Mouse (Mus musculus) intestine, embryonic 15.5 days (tissue): ENCODE results near the gene Dnajb1. TPM values are rescaled to one million over a fixed set of nuclear protein-coding genes. Genes with fewer than 3 reads are reported as not detected.
"Not testable (repeated sequence)": the region's sequence is repeated elsewhere in the genome, so short reads cannot be mapped to it uniquely, and the experiment has no call there.

Experiments
- ATAC-seq: fragments of 200-750 bp; cut with Nextera tagmentation; 2 replicates; pipeline ENCODE4 v1.8.0; 2017; ENCODE audit warnings: moderate TSS enrichment, moderate library complexity
- H3K27ac ChIP-seq: fragments of 300-500 bp; sonication (generic); 2 replicates; pipeline ENCODE4 v1.5.1; 2015; ENCODE audit warnings: mild to moderate bottlenecking, inconsistent platforms
- H3K27me3 ChIP-seq: fragments of 300-500 bp; sonication (generic); replicated peaks from 2 replicates; pipeline ENCODE4 v1.6.1; 2015; ENCODE audit warnings: inconsistent platforms
- H3K36me3 ChIP-seq: fragments of 300-500 bp; sonication (generic); 2 replicates; pipeline ENCODE4 v1.6.1; 2015; ENCODE audit warnings: inconsistent platforms
- H3K4me1 ChIP-seq: fragments of 300-500 bp; sonication (generic); replicated peaks from 2 replicates; pipeline ENCODE4 v1.6.1; 2015; ENCODE audit warnings: inconsistent platforms
- H3K4me2 ChIP-seq: fragments of 300-500 bp; sonication (generic); replicated peaks from 2 replicates; pipeline ENCODE4 v1.6.1; 2015; ENCODE audit warnings: mild to moderate bottlenecking, inconsistent platforms
- H3K4me3 ChIP-seq: fragments of 300-500 bp; sonication (generic); replicated peaks from 2 replicates; pipeline ENCODE4 v1.5.1; 2015; ENCODE audit warnings: inconsistent platforms
- H3K9ac ChIP-seq: fragments of 300-500 bp; sonication (generic); 2 replicates; pipeline ENCODE4 v1.6.1; 2015; ENCODE audit warnings: inconsistent platforms
- H3K9me3 ChIP-seq: fragments of 300-500 bp; sonication (generic); 2 replicates; pipeline ENCODE4 v1.6.1; 2016; ENCODE audit warnings: inconsistent platforms
- WGBS: fragments of 180-500 bp; shearing (Covaris S2); methylation state at CpG from one replicate; pipeline ENCODE4 v1.1.7; 2015; 5-methylcytosine and 5-hydroxymethylcytosine counted together
- polyA plus RNA-seq: library from polyadenylated mRNA; unstranded; fragments of >200 nt; fragmentation: Nextera tagmentation; extraction: Ambion mirVana; gene quantifications from 2 replicates; pipeline ENCODE4 v1.2.1, GENCODE M21; 2015

The Dnajb1 gene
- polyA plus RNA-seq = 47.0 and 48.2 TPM in 2 replicates

GRCm38 (mm10) chr8:83607661-83608397 is at the start of gene Dnajb1, which contains the start of gene Tecr:
Dnajb1 (plus strand) TSS chr8:83608193.
Tecr (minus strand) TSS chr8:83607971.
- under 1% methylated on average over 68 of the region's 69 CpGs for WGBS

GRCm38 (mm10) chr8:83562669-83563068 is 45.3 kb upstream of the Dnajb1 start:
- no peak for ATAC-seq
- 77% methylated on average over 3 of the region's 3 CpGs for WGBS

More at GRCm38 (mm10) chr8:83607661-83608397, at the start of gene Dnajb1, which contains the start of gene Tecr:
- Histone ChIP-seq H3K4me2 (peak within 1 kb of the TSS; percentile 68), H3K27ac (peak within 1 kb of the TSS; percentile 98), H3K36me3 (peaks cover 27% of the 10 kb centered on the region), H3K4me3 (peak within 1 kb of the TSS; percentile 86), H3K27me3 (no peaks in the 10 kb centered on the region), H3K9ac (peak within 1 kb of the TSS; percentile 81), H3K9me3 (no peaks in the 10 kb centered on the region), H3K4me1 (peaks cover 19% of the 10 kb centered on the region)
- peak; percentile 97 for ATAC-seq

GRCm38 (mm10) chr8:83563246-83563645 is 44.7 kb upstream of the Dnajb1 start:
- H3K36me3 ChIP-seq = no peaks in the 10 kb centered on the region
- H3K9ac ChIP-seq = no peak overlapping the region
- no peaks in the 10 kb centered on the region for H3K27me3 ChIP-seq
- H3K27ac ChIP-seq = no peak overlapping the region
- H3K4me1 ChIP-seq = peaks cover 11% of the 10 kb centered on the region
- no peak overlapping the region for H3K4me2 ChIP-seq
- H3K9me3 ChIP-seq = no peaks in the 10 kb centered on the region
- WGBS = 76% methylated on average over 4 of the region's 4 CpGs
- no peak for ATAC-seq
- no peak overlapping the region for H3K4me3 ChIP-seq

More at GRCm38 (mm10) chr8:83562669-83563068, 45.3 kb upstream of the Dnajb1 start:
- Histone ChIP-seq H3K27ac (no peak overlapping the region), H3K27me3 (no peaks in the 10 kb centered on the region), H3K9me3 (no peaks in the 10 kb centered on the region), H3K4me2 (no peak overlapping the region), H3K36me3 (no peaks in the 10 kb centered on the region), H3K9ac (no peak overlapping the region), H3K4me3 (no peak overlapping the region), H3K4me1 (peaks cover 5% of the 10 kb centered on the region)

- Histone ChIP-seq H3K4me3 (no peak overlapping the region), H3K36me3 (0 out of 2 replicates have a peak, but pooled peaks cover 9% of the 10 kb centered on the region), H3K4me2 (no peak overlapping the region), H3K27ac (no peak overlapping the region), H3K27me3 (no peaks in the 10 kb centered on the region), H3K9ac (no peak overlapping the region), H3K4me1 (peaks cover 15% of the 10 kb centered on the region), H3K9me3 (no peaks in the 10 kb centered on the region)
- 77% methylated on average over 9 of the region's 9 CpGs for WGBS
- peak; percentile 4; the same call in 1 of the 2 replicates for ATAC-seq
Observed at GRCm38 (mm10) chr8:83565731-83566375, 42.1 kb upstream of the Dnajb1 start.

- peak within 1 kb of the TSS; percentile 61; the same call in 1 of the 2 replicates for H3K27ac ChIP-seq
- H3K27me3 ChIP-seq = no peaks in the 10 kb centered on the region
- H3K9me3 ChIP-seq = no peaks in the 10 kb centered on the region
- peak within 1 kb of the TSS; percentile 72 for H3K9ac ChIP-seq
- ATAC-seq = peak; percentile 91
- under 1% methylated on average over 48 of the region's 48 CpGs for WGBS
- peaks cover 16% of the 10 kb centered on the region for H3K36me3 ChIP-seq
- peaks cover 15% of the 10 kb centered on the region for H3K4me1 ChIP-seq
- peak within 1 kb of the TSS; percentile 82 for H3K4me2 ChIP-seq
- H3K4me3 ChIP-seq = peak within 1 kb of the TSS; percentile 76
Observed at GRCm38 (mm10) chr8:83566469-83567395, 41.3 kb upstream of the Dnajb1 start, which contains the start of gene Ndufb7. Ndufb7 (plus strand) TSS chr8:83566671.

- H3K27ac ChIP-seq = no peak overlapping the region
- peak overlapping the region; percentile 76 for H3K4me3 ChIP-seq
- H3K36me3 ChIP-seq = peaks cover 25% of the 10 kb centered on the region
- peak overlapping the region; percentile 72 for H3K9ac ChIP-seq
- no peaks in the 10 kb centered on the region for H3K9me3 ChIP-seq
- H3K4me2 ChIP-seq = peak overlapping the region; percentile 82
- WGBS = 49% methylated on average over 3 of the region's 3 CpGs
- no peaks in the 10 kb centered on the region for H3K27me3 ChIP-seq
- ATAC-seq = no peak
- H3K4me1 ChIP-seq = peaks cover 15% of the 10 kb centered on the region
Observed at GRCm38 (mm10) chr8:83567668-83568067, 40.3 kb upstream of the Dnajb1 start.

- peaks cover 26% of the 10 kb centered on the region for H3K36me3 ChIP-seq
- H3K4me3 ChIP-seq = peak overlapping the region; percentile 76; the same call in 1 of the 2 replicates
- H3K4me2 ChIP-seq = peak overlapping the region; percentile 82
- peak overlapping the region; percentile 72; the same call in 1 of the 2 replicates for H3K9ac ChIP-seq
- peaks cover 15% of the 10 kb centered on the region for H3K4me1 ChIP-seq
- WGBS = 68% methylated on average over 5 of the region's 5 CpGs
- H3K27me3 ChIP-seq = no peaks in the 10 kb centered on the region
- no peak overlapping the region for H3K27ac ChIP-seq
- no peak for ATAC-seq
- no peaks in the 10 kb centered on the region for H3K9me3 ChIP-seq
Observed at GRCm38 (mm10) chr8:83568128-83568527, 39.9 kb upstream of the Dnajb1 start.

- WGBS = 79% methylated on average over 5 of the region's 5 CpGs
- no peaks in the 10 kb centered on the region for H3K27me3 ChIP-seq
- no peak overlapping the region for H3K4me2 ChIP-seq
- ATAC-seq = no peak
- no peak overlapping the region for H3K4me3 ChIP-seq
- no peaks in the 10 kb centered on the region for H3K9me3 ChIP-seq
- no peak overlapping the region for H3K27ac ChIP-seq
- H3K9ac ChIP-seq = no peak overlapping the region
- peaks cover 26% of the 10 kb centered on the region for H3K36me3 ChIP-seq
- peaks cover 15% of the 10 kb centered on the region for H3K4me1 ChIP-seq
Observed at GRCm38 (mm10) chr8:83568755-83569154, 39.2 kb upstream of the Dnajb1 start.

GRCm38 (mm10) chr8:83569165-83569564 is 38.8 kb upstream of the Dnajb1 start:
- ATAC-seq = no peak
- Histone ChIP-seq H3K9ac (no peak overlapping the region), H3K4me2 (no peak overlapping the region)

GRCm38 (mm10) chr8:83570272-83571000 is 37.6 kb upstream of the Dnajb1 start:
- Histone ChIP-seq H3K4me2 (no peak overlapping the region), H3K4me1 (peaks cover 15% of the 10 kb centered on the region), H3K9ac (no peak overlapping the region), H3K4me3 (no peak overlapping the region), H3K27me3 (no peaks in the 10 kb centered on the region), H3K27ac (no peak overlapping the region), H3K36me3 (peaks cover 26% of the 10 kb centered on the region), H3K9me3 (no peaks in the 10 kb centered on the region)
- 80% methylated on average over 14 of the region's 15 CpGs for WGBS
- ATAC-seq = no peak

More at GRCm38 (mm10) chr8:83569165-83569564, 38.8 kb upstream of the Dnajb1 start:
- H3K36me3 ChIP-seq = peaks cover 26% of the 10 kb centered on the region
- H3K4me1 ChIP-seq = peaks cover 15% of the 10 kb centered on the region
- H3K27ac ChIP-seq = no peak overlapping the region
- no peaks in the 10 kb centered on the region for H3K9me3 ChIP-seq
- H3K27me3 ChIP-seq = no peaks in the 10 kb centered on the region
- 75% methylated on average over 4 of the region's 4 CpGs for WGBS
- no peak overlapping the region for H3K4me3 ChIP-seq

- Histone ChIP-seq H3K36me3 (peaks cover 26% of the 10 kb centered on the region), H3K4me1 (peaks cover 16% of the 10 kb centered on the region)
- not testable (repeated sequence) for H3K27me3 ChIP-seq, H3K4me3 ChIP-seq, H3K27ac ChIP-seq, H3K9me3 ChIP-seq, ATAC-seq, H3K9ac ChIP-seq, H3K4me2 ChIP-seq
- 92% methylated on average over 3 of the region's 7 CpGs for WGBS
Observed at GRCm38 (mm10) chr8:83571001-83571340, 37.0 kb upstream of the Dnajb1 start.
